Mouse (Mus musculus) heart, embryonic 14.5 days (tissue): ENCODE measurements at regions not wholly inside any gene's neighbourhood (a gene's known extent, or its start where the extent isn't known, plus 50 kb on each side); places are given as distances from the start of the nearest gene placed in this dataset.

Experiments used
- ATAC-seq: fragments of 200-750 bp; cut with Nextera tagmentation; 2 replicates; pipeline ENCODE4 v1.8.0; 2017; ENCODE audit warnings: low read depth, moderate TSS enrichment; ENCODE audit not compliant: insufficient number of reproducible peaks, insufficient read depth, low FRiP score
- H3K27ac ChIP-seq, 2 experiments: fragments of 200-500 bp in 1 of 2; fragments of 300-500 bp in 1 of 2; sonication (generic) in 1 of 2; replicated peaks in 1 of 2; 2 replicates each; pipeline ENCODE4 v1.5.1; 2012 to 2014; ENCODE audit warnings: low read depth in 2 of 2, low read length in 2 of 2, control low read depth in 1 of 2, mild to moderate bottlenecking in 1 of 2, mixed read lengths in 1 of 2; ENCODE audit not compliant: control insufficient read depth in 1 of 2, insufficient read depth in 1 of 2
- H3K27me3 ChIP-seq: fragments of 300-500 bp; sonication (generic); 2 replicates; pipeline ENCODE4 v1.6.1; 2014; ENCODE audit warnings: mild to moderate bottlenecking, low read length, control low read depth; ENCODE audit not compliant: control insufficient read depth, insufficient read depth
- H3K36me3 ChIP-seq: fragments of 300-500 bp; sonication (generic); 2 replicates; pipeline ENCODE4 v1.6.1; 2014; ENCODE audit warnings: mild to moderate bottlenecking, control low read depth, low read length, mixed read lengths; ENCODE audit not compliant: control insufficient read depth, insufficient read depth
- H3K4me1 ChIP-seq, 2 experiments: fragments of 200-500 bp in 1 of 2; fragments of 300-500 bp in 1 of 2; sonication (generic) in 1 of 2; 2 replicates each; pipeline ENCODE4 v1.6.1; 2012 to 2014; ENCODE audit warnings: low read length in 2 of 2, control low read depth in 1 of 2, mixed read lengths in 1 of 2; ENCODE audit not compliant: control insufficient read depth in 2 of 2, insufficient read depth in 2 of 2
- H3K4me2 ChIP-seq: fragments of 300-500 bp; sonication (generic); 2 replicates; pipeline ENCODE4 v1.6.1; 2014; ENCODE audit warnings: mild to moderate bottlenecking, low read length
- H3K4me3 ChIP-seq, 2 experiments: fragments of 200-500 bp in 1 of 2; fragments of 300-500 bp in 1 of 2; sonication (generic) in 1 of 2; 2 replicates each; pipeline ENCODE4 v1.5.1; 2012 to 2014; ENCODE audit warnings: low read length in 2 of 2, mild to moderate bottlenecking in 2 of 2, control low read depth in 1 of 2, low read depth in 1 of 2, moderate library complexity in 1 of 2; ENCODE audit not compliant: control insufficient read depth in 1 of 2, insufficient read depth in 1 of 2
- H3K9ac ChIP-seq: fragments of 300-500 bp; sonication (generic); 2 replicates; pipeline ENCODE4 v1.6.1; 2014; ENCODE audit warnings: mild to moderate bottlenecking, low read length
- H3K9me3 ChIP-seq: fragments of 300-500 bp; sonication (generic); 2 replicates; pipeline ENCODE4 v1.6.1; 2016; ENCODE audit warnings: low read length, control low read depth; ENCODE audit not compliant: control insufficient read depth
- WGBS: fragments of 180-500 bp; shearing (Covaris S2); extraction: QIAGEN DNeasy Blood & Tissue Kit; methylation state at CpG from one replicate; pipeline ENCODE4 v1.1.7; 2014; 5-methylcytosine and 5-hydroxymethylcytosine counted together

GRCm38 (mm10) chr2:45485477-45485876, 368.3 kb upstream of the Zeb2 start:
- no peaks in the 10 kb centered on the region for H3K4me1 ChIP-seq
- no peak for ATAC-seq
- no peaks in the 10 kb centered on the region for H3K9me3 ChIP-seq
- no peak overlapping the region for H3K4me2 ChIP-seq
- no peaks in the 10 kb centered on the region for H3K36me3 ChIP-seq
- no peak overlapping the region for H3K4me3 ChIP-seq
- H3K27ac ChIP-seq: no peak overlapping the region
- 78% methylated on average over 10 of the region's 10 CpGs for WGBS
- H3K27me3 ChIP-seq: no peaks in the 10 kb centered on the region
- H3K9ac ChIP-seq: no peak overlapping the region

GRCm38 (mm10) chr2:45480671-45481070, 363.5 kb upstream of the Zeb2 start:
- H3K9me3 ChIP-seq: no peaks in the 10 kb centered on the region
- H3K4me1 ChIP-seq: no peaks in the 10 kb centered on the region
- H3K9ac ChIP-seq: no peak overlapping the region
- ATAC-seq: no peak
- no peak overlapping the region for H3K4me3 ChIP-seq
- H3K36me3 ChIP-seq: no peaks in the 10 kb centered on the region
- WGBS: 71% methylated on average over 2 of the region's 2 CpGs
- no peaks in the 10 kb centered on the region for H3K27me3 ChIP-seq
- H3K4me2 ChIP-seq: no peak overlapping the region
- no peak overlapping the region for H3K27ac ChIP-seq

- no peak for ATAC-seq
- Histone ChIP-seq H3K27me3 (no peaks in the 10 kb centered on the region), H3K36me3 (no peaks in the 10 kb centered on the region), H3K4me2 (no peak overlapping the region), H3K4me3 (no peak overlapping the region), H3K4me1 (no peaks in the 10 kb centered on the region), H3K9ac (no peak overlapping the region), H3K9me3 (no peaks in the 10 kb centered on the region), H3K27ac (no peak overlapping the region)
Measured at GRCm38 (mm10) chr2:45475996-45476395, 358.8 kb upstream of the Zeb2 start.

GRCm38 (mm10) chr2:45464306-45464705, 347.1 kb upstream of the Zeb2 start:
- ATAC-seq: no peak
- H3K4me1 ChIP-seq: no peaks in the 10 kb centered on the region
- H3K27me3 ChIP-seq: no peaks in the 10 kb centered on the region
- H3K4me2 ChIP-seq: no peak overlapping the region
- no peak overlapping the region for H3K4me3 ChIP-seq
- H3K36me3 ChIP-seq: no peaks in the 10 kb centered on the region
- whole genome bisulfite sequencing: 79% methylated on average over 4 of the region's 4 CpGs
- no peaks in the 10 kb centered on the region for H3K9me3 ChIP-seq
- no peak overlapping the region for H3K9ac ChIP-seq
- no peak overlapping the region for H3K27ac ChIP-seq

- no peak for ATAC-seq
- Histone ChIP-seq H3K27me3 (no peaks in the 10 kb centered on the region), H3K9ac (no peak overlapping the region), H3K4me1 (no peaks in the 10 kb centered on the region), H3K4me2 (no peak overlapping the region), H3K4me3 (no peak overlapping the region), H3K36me3 (no peaks in the 10 kb centered on the region), H3K27ac (no peak overlapping the region), H3K9me3 (no peaks in the 10 kb centered on the region)
Measured at GRCm38 (mm10) chr2:45459410-45459809, 342.2 kb upstream of the Zeb2 start.

GRCm38 (mm10) chr2:45454811-45455210, 337.6 kb upstream of the Zeb2 start:
- ATAC-seq: no peak
- 82% methylated on average over 2 of the region's 2 CpGs for WGBS
- no peaks in the 10 kb centered on the region for H3K4me1 ChIP-seq
- H3K4me2 ChIP-seq: no peak overlapping the region
- H3K36me3 ChIP-seq: no peaks in the 10 kb centered on the region
- H3K9me3 ChIP-seq: no peaks in the 10 kb centered on the region
- H3K27me3 ChIP-seq: no peaks in the 10 kb centered on the region
- H3K4me3 ChIP-seq: no peak overlapping the region
- H3K9ac ChIP-seq: no peak overlapping the region
- H3K27ac ChIP-seq: no peak overlapping the region

- peaks cover 0 to 3% of the 10 kb centered on the region in 2 experiments; a peak in 1 of 4 replicates for H3K4me1 ChIP-seq
- no peak for ATAC-seq
Measured at GRCm38 (mm10) chr2:45439146-45439545, 322.0 kb upstream of the Zeb2 start.

GRCm38 (mm10) chr2:45438739-45439138, 321.5 kb upstream of the Zeb2 start:
- peaks cover 0 to 3% of the 10 kb centered on the region in 2 experiments; a peak in 1 of 4 replicates for H3K4me1 ChIP-seq
- no peak overlapping the region for H3K4me2 ChIP-seq
- 77% methylated on average over 9 of the region's 9 CpGs for WGBS
- H3K36me3 ChIP-seq: no peaks in the 10 kb centered on the region
- no peaks in the 10 kb centered on the region for H3K9me3 ChIP-seq
- no peak overlapping the region for H3K4me3 ChIP-seq
- no peak overlapping the region for H3K27ac ChIP-seq
- ATAC-seq: no peak
- H3K27me3 ChIP-seq: no peaks in the 10 kb centered on the region
- no peak overlapping the region for H3K9ac ChIP-seq

More at GRCm38 (mm10) chr2:45439146-45439545, 322.0 kb upstream of the Zeb2 start:
- Histone ChIP-seq H3K4me3 (no peak overlapping the region), H3K4me2 (no peak overlapping the region), H3K9me3 (no peaks in the 10 kb centered on the region), H3K36me3 (no peaks in the 10 kb centered on the region), H3K27me3 (no peaks in the 10 kb centered on the region), H3K9ac (no peak overlapping the region), H3K27ac (no peak overlapping the region)
- 56% methylated on average over 4 of the region's 4 CpGs for WGBS
